Mouse (Mus musculus): ENCODE data around the gene Mrps2. TPM values are rescaled to one million over a fixed set of nuclear protein-coding genes. Genes with fewer than 3 reads are reported as not detected.

The Mrps2 gene
- polyA plus RNA-seq, 2 experiments = 51.8 to 55.6 TPM

DNA sequence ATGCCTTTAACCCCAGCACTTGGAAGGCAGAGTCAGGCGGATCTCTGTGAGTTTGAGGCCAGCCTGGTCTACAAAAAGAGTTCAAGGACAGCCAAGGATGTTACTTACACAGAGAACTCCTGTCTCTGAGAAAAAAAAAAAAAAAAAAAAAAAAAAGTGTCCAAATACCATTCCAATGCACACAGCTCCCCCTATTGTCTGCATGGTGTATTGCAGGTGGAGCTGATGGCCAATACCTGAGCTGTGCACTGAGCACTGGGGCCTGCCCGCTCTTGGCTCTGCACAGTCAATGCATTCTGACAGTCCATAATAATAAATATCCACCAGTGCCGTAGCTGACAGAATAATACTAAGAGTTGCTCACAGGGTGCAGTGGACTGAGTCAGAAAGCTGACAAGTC is 3.9 kb upstream of the Mrps2 start:
- Histone ChIP-seq H3K9me3 (ENCODE audit: control insufficient read depth, low read length) (no peaks in the 10 kb centered on the region), H3K27ac (replicated peaks; ENCODE audit: low read depth, low read length) (no peak overlapping the region), H3K27me3 (ENCODE audit: control insufficient read depth, insufficient read depth, low read length) (no peaks in the 10 kb centered on the region), H3K4me1 (ENCODE audit: control insufficient read depth, insufficient read depth, low read length) (peaks cover 8% of the 10 kb centered on the region), H3K36me3 (ENCODE audit: control insufficient read depth, insufficient read depth, low read length) (peaks cover 3% of the 10 kb centered on the region), H3K4me2 (replicated peaks; ENCODE audit: low read depth, low read length, severe bottlenecking) (no peak overlapping the region), H3K9ac (ENCODE audit: low read depth, low read length, severe bottlenecking) (no peak overlapping the region), H3K4me3 (replicated peaks; ENCODE audit: low read length) (no peak overlapping the region)
- DNase-seq (ENCODE audit: low spot score) (peak; percentile 24), ATAC-seq (ENCODE audit: low FRiP score, low read depth) (no peak)
- no peak for TF ChIP-seq POLR2A (IDR thresholded peaks at IDR 0.05; ENCODE audit: borderline replicate concordance, extremely low read depth, insufficient read depth, insufficient read length)
- WGBS = 51% methylated on average over 3 of the region's 3 CpGs

DNA sequence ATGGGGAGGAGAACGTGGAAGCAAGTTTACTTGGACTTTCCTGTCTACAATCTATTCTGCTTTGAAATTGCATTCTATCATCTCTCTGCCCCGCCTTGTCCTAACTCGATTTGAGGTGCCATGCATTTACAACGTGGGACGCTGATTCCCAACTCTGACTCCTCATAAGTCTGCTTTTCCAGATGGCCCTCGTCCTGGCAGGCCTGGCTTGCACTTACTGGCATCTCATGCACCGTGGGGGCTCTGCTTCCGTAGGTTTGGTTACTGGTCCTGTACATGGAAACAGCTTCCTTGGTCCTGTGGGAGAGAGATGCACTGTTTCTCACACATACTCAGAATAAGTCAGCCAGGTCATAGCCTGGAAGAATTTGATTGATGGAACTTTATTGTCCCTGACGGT is 2.9 kb upstream of the Mrps2 start:
- Histone ChIP-seq H3K4me3 (replicated peaks; ENCODE audit: low read length) (no peak overlapping the region), H3K27ac (replicated peaks; ENCODE audit: low read depth, low read length) (no peak overlapping the region), H3K27me3 (ENCODE audit: control insufficient read depth, insufficient read depth, low read length) (no peaks in the 10 kb centered on the region), H3K9ac (ENCODE audit: low read depth, low read length, severe bottlenecking) (no peak overlapping the region), H3K36me3 (ENCODE audit: control insufficient read depth, insufficient read depth, low read length) (peaks cover 13% of the 10 kb centered on the region), H3K4me1 (ENCODE audit: control insufficient read depth, insufficient read depth, low read length) (peaks cover 9% of the 10 kb centered on the region), H3K9me3 (ENCODE audit: control insufficient read depth, low read length) (no peaks in the 10 kb centered on the region), H3K4me2 (replicated peaks; ENCODE audit: low read depth, low read length, severe bottlenecking) (no peak overlapping the region)
- 76% methylated on average over 9 of the region's 9 CpGs for WGBS
- DNase-seq (ENCODE audit: low spot score) = no peak
- ATAC-seq (ENCODE audit: low FRiP score, low read depth) = no peak
- no peak for TF ChIP-seq POLR2A (IDR thresholded peaks at IDR 0.05; ENCODE audit: borderline replicate concordance, extremely low read depth, insufficient read depth, insufficient read length)

DNA sequence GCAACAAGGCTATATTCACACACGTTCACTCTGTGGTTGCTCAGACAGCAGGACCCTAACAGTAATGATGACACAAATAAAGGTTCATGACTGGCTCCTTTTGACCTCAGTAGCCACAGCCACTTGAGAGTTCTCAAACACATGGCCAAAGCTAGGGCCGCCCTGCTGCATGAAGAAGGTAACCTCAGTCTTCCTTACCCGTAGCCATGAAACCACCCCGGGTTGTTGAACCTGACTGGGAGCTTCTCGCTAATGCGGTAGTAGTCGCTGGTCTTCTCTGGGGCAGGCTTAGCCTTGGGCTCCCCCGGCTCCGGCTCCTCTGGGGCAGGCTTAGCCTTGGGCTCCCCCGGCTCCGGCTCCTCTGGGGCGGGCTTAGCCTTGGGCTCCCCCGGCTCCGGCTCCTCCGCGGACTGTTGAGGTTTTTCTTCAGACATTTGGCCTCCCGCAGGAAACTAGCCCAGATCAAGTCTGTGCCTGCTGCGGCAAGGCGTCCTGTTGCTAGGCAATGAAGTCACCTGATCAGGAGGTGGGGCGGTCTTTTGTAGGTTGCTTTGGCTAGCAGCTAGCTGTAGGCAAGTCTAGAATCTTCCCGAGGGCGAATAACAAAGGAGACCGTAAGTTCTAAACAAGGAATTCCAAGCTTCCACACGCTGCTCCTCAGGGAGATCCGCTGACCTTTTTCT is 1.9 kb upstream of the Mrps2 start, which contains the start of gene 1700007K13Rik:
TSS of gene 1700007K13Rik (minus strand) at position 497 of the 683 bp plus-strand sequence.
- H3K9me3 ChIP-seq (ENCODE audit: control insufficient read depth, low read length) = no peaks in the 10 kb centered on the region
- peak within 1 kb of the TSS; percentile 18 for H3K4me3 ChIP-seq (replicated peaks; ENCODE audit: low read length)
- peak within 1 kb of the TSS; percentile 59 for H3K4me2 ChIP-seq (replicated peaks; ENCODE audit: low read depth, low read length, severe bottlenecking)
- no peak for TF ChIP-seq POLR2A (IDR thresholded peaks at IDR 0.05; ENCODE audit: borderline replicate concordance, extremely low read depth, insufficient read depth, insufficient read length)
- peak; percentile 75 for ATAC-seq (ENCODE audit: low FRiP score, low read depth)
- peak; percentile 64 for DNase-seq (ENCODE audit: low spot score)
- no peak within 1 kb of the TSS for H3K27ac ChIP-seq (replicated peaks; ENCODE audit: low read depth, low read length)
- H3K36me3 ChIP-seq (ENCODE audit: control insufficient read depth, insufficient read depth, low read length) = peaks cover 22% of the 10 kb centered on the region
- peak within 1 kb of the TSS; percentile 29; the same call in 1 of the 2 replicates for H3K9ac ChIP-seq (ENCODE audit: low read depth, low read length, severe bottlenecking)
- H3K4me1 ChIP-seq (ENCODE audit: control insufficient read depth, insufficient read depth, low read length) = peaks cover 9% of the 10 kb centered on the region
- 6% methylated on average over 24 of the region's 25 CpGs for WGBS
- no peaks in the 10 kb centered on the region for H3K27me3 ChIP-seq (ENCODE audit: control insufficient read depth, insufficient read depth, low read length)

DNA sequence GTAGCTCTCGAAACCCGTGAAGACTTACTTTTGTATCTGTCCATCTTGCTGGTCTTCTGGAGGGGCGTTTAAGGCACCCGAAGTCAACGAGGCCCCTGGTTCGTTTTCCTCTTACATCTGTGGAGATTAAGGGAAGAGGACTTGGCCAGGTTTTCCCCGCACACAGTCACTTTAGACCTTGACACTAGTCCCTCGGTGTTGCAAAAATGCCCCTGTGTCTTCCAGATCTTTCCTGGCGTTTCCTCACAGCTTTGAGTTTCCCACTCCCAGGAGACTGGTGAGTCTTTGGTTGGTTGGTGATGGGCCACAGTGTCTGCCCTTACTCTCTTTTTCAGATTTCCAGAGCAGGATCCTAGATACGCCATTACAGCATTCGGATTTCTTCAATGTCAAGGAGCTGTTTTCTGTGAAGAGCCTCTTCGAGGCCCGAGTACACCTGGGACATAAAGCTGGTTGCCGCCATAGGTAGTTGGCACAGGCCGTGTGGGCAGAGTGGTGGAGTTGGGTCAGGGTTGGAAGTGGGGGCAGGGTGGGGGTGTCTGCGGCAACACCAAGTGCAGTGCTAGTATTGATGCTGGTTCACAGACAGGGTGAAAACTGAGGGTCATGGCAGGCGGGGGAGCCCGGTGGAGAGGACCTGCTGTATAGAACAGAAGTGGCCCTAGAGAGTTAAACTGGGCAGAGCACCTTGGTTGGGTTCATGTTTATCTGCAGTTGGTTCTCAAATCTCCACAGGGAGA is 790 bp downstream of the Mrps2 start:
- 57% methylated on average over 18 of the region's 18 CpGs for WGBS
- peak overlapping the region; percentile 64 for H3K4me3 ChIP-seq (replicated peaks; ENCODE audit: low read length)
- H3K27me3 ChIP-seq (ENCODE audit: control insufficient read depth, insufficient read depth, low read length) = no peaks in the 10 kb centered on the region
- H3K9me3 ChIP-seq (ENCODE audit: control insufficient read depth, low read length) = 0 out of 2 replicates have a peak, but pooled peaks cover 4% of the 10 kb centered on the region
- TF ChIP-seq POLR2A (IDR thresholded peaks at IDR 0.05; ENCODE audit: borderline replicate concordance, extremely low read depth, insufficient read depth, insufficient read length) = no peak
- H3K36me3 ChIP-seq (ENCODE audit: control insufficient read depth, insufficient read depth, low read length) = peaks cover 35% of the 10 kb centered on the region
- H3K9ac ChIP-seq (ENCODE audit: low read depth, low read length, severe bottlenecking) = peak overlapping the region; percentile 80
- DNase-seq (ENCODE audit: low spot score) = no peak
- H3K4me2 ChIP-seq (replicated peaks; ENCODE audit: low read depth, low read length, severe bottlenecking) = peak overlapping the region; percentile 76
- H3K27ac ChIP-seq (replicated peaks; ENCODE audit: low read depth, low read length) = no peak overlapping the region
- no peak for ATAC-seq (ENCODE audit: low FRiP score, low read depth)
- H3K4me1 ChIP-seq (ENCODE audit: control insufficient read depth, insufficient read depth, low read length) = peaks cover 9% of the 10 kb centered on the region

DNA sequence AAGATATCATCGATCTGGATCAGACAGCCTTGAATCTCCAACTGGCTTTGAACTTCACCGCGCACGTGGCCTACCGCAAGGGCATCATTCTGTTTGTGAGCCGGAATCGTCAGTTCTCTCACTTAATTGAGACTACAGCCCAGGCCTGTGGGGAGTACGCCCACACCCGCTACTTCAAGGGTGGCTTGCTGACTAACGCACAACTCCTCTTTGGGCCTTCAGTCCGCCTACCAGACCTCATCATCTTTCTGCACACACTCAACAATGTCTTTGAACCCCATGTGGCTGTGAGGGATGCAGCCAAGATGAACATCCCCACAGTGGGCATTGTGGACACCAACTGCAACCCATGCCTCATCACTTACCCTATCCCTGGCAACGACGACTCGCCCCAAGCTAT is 1.6 kb downstream of the Mrps2 start:
- H3K9ac ChIP-seq (ENCODE audit: low read depth, low read length, severe bottlenecking) = no peak overlapping the region
- H3K27me3 ChIP-seq (ENCODE audit: control insufficient read depth, insufficient read depth, low read length) = no peaks in the 10 kb centered on the region
- H3K4me2 ChIP-seq (replicated peaks; ENCODE audit: low read depth, low read length, severe bottlenecking) = no peak overlapping the region; the same call in 1 of the 2 replicates
- no peak overlapping the region for H3K27ac ChIP-seq (replicated peaks; ENCODE audit: low read depth, low read length)
- H3K4me1 ChIP-seq (ENCODE audit: control insufficient read depth, insufficient read depth, low read length) = peaks cover 9% of the 10 kb centered on the region
- no peak overlapping the region for H3K4me3 ChIP-seq (replicated peaks; ENCODE audit: low read length)
- 0 out of 2 replicates have a peak, but pooled peaks cover 4% of the 10 kb centered on the region for H3K9me3 ChIP-seq (ENCODE audit: control insufficient read depth, low read length)
- H3K36me3 ChIP-seq (ENCODE audit: control insufficient read depth, insufficient read depth, low read length) = peaks cover 35% of the 10 kb centered on the region
- ATAC-seq (ENCODE audit: low FRiP score, low read depth) (no peak), DNase-seq (ENCODE audit: low spot score) (no peak)
- 98% methylated on average over 14 of the region's 14 CpGs for WGBS
- TF ChIP-seq POLR2A (IDR thresholded peaks at IDR 0.05; ENCODE audit: borderline replicate concordance, extremely low read depth, insufficient read depth, insufficient read length) = no peak

Data from limb, embryonic 14.5 days (tissue).